Mouse (Mus musculus) mouse trophoblast stem cell (cell line): ENCODE data around the gene Disp1.

Experiments
- in situ Hi-C, 2 experiments: fragments of 300-500 bp; cut with MseI, MboI; formaldehyde crosslinking; loops; 2 replicates in 1 of 2; 3 replicates in 1 of 2; pipeline ENCODE4 v1.15.1; 2025

Gene Disp1

DNA sequence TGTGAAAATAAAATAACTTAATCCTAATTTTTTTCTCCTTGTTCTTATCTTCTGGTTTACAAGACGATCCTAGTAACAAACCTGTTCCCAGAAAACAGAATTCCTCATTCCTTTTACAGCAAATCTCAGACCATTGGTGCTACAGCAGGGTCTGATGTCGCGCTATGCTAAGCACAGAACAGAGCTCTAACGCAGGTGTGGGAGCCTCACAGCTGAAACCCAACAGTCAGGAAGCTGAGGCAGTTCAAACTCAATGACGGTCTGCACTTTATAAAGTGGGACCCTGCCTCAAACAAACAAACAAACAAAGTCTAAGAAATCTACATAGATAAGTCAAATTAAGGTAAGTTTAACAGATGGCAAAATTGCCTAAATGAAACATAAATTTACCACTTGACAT lies 20.4 kb downstream of the Disp1 start:
- in situ Hi-C loops: no loop called here

DNA sequence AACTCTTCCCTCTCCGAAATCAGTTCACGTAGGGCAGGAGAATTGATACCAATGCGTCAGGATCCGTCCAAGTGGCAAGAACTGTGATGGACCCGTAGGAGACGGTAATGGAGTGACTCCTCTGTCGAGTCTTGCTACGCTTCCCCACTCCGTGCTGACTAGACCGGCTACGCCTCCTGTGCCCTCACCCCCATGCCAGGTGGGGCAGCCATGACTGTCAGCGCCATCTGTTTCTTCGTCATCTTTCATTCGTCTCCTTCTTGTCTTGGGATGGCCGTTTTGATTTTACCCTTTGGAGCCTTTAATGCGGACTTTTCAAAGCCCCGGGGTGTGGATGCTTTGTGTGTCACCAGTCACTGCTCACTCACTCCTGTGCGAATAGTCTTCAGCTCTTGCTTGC lies 26.6 kb downstream of the Disp1 start:
- in situ Hi-C loops: no loop called here

DNA sequence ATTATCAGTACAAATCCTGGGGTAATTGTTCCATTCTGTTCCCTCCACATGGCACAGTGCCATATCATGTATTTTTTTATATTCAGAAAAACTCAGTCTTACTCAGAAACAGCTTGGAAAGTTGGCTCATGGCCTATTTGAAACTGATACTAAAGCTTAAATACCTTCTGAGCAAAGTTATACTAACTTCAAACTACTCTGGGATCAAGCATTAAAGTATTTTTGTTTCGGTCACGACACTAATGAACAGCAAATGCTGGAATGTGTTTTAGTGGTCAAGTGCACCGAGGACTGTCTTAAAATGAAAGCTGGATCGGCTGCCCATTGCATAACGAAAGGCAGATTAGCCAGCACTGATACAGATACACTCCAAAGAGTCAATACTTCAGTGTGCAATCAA lies 27.2 kb downstream of the Disp1 start:
- in situ Hi-C loops: no loop called here

DNA sequence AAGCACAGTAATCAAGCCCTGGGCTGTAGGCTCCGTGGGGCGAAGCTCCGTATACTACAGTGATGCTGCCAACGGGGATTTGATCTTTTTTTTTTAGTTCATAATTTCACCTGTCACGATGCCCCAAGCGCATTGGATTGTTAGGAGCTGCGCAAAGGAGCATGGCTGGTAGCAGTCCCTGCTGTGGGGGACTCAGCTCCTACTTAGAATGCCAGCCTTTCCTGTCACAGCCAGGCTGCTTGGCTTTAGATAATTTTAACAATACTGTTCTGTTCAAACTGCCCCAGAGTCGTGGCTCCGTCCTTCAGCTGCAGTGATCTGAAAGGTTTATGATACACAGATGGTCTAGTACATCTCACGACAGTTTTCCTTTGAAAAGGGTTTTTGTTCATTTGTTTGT lies 29.9 kb downstream of the Disp1 start:
- in situ Hi-C loops: no loop called here

DNA sequence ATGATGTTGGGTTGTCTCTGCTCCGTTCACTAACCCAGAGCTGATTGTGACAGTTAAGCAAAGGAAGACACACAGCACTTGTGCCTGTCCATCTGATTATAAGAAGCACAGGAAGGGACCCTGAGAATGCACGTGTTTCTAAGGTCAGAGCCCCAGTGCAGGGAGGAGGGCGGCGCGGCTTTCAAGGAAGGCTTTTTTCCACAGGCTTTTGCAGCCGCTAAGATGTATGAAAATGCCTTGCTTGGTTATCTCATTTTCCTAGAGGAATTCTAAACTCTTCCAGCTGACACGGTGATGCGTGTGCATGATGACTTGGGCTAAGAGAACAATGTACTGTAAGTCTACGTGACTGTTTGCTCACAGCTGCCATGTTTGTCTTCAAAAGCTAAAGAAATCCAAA lies 30.9 kb downstream of the Disp1 start:
- in situ Hi-C loops: no loop called here

DNA sequence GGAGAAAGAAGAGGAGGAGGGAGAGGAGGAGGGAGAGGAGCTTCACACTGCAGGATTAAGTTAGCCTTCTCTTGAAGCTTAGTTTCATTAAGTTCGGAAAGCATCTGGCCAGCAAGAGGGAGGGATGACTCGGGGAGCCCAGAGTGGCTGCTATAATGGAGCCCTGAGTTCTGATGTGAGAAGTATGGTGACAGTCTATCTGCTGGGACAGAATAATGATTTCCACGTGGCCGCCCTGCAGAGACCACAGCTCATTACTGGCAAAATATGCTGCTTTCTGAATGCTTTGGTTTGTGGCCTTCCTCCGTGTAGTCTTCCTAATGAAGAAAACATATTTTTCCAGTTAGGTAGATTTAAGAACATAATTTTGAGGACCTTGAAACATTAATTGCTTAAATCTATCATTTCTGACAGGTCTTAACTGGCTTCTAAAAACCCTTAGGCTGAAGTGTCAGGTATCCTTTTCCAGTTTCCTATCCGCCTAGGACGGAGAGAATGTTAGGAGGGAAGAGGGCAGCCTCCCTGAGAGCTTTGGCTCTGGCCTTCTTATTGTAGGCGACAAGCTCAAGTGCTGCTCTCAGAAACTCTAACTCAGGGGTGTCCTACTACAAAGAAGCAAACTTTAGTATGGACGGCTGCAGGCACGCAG lies 32.2 kb downstream of the Disp1 start:
- in situ Hi-C loops: no loop called here

DNA sequence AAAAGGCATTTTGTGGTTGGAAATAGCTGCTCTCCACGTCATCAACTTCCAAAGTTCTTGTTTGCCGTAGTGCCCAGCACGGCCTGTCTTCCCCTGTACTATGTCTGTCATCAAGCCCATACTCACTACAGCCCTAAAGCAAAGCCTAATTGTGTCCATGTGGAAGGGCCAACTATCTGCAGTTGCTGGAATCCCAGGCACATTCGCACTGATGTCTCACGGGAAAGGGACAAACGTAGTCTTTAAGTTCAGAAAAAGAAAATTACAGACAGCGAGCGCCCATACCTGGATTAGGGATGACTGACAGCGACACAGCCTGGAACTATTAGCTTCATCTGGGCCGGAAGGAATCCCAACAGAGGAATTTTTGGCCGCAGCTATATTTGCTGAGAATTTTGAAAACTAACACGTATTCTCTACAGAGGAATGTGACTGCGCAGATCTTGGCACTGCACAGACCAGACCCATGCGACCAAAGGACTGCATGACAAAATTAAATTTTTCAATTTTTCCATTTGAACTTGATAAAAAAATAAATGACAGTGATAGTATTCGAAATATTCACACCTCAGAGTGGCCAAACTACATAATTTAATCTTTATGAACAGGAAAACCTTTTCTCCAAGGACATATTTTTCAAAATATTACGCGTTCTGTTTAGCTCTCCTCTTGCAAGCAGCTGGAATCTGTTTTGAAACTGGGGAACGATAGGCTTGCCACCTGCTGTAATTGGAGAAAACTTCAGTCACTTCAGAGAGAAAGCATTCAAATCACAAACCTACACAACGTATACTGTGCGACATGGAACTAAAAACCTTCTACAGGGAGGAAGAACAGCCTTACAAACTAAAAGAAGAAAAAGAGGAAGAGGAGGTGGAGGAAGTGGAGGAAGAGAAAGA lies 33.0 kb downstream of the Disp1 start:
- in situ Hi-C loops: no loop called here

DNA sequence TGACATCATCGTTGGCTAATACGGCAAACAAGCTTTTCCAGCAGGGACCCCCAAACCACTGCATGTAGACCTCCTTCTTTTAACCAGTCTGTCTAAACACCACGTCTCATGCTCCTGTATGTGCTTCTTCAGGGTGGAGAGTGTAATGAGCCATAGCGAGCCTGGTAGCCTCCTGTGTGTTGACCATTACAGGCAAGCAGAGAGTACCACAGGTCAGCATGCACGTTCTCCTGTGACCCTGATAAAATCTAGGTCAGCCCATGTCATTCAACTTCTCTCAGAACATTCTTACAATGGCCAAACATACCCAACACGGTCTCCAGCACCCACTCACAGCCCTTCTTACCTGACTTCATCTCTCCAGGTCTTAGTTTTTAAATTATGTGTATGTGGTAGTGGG lies 35.8 kb downstream of the Disp1 start:
- in situ Hi-C loops: no loop called here

DNA sequence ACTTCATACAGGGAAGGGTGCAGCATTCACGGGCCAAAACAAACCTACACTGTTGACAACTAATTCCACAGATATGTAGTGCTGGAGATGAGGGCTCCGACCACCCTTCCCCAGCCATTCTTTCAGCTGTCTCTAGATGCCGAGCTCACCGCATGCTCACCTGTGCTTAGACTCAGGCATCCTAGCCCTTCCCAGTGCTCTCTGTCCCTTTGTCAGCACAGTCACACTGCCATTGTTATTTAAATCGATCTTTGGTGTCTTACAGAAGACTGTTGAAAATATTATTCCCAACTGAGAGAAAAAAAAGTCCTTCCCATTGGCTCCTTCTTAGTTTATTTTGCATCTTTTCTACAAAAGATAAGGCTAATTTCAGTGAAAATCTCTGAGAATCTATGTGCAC lies 36.6 kb downstream of the Disp1 start:
- in situ Hi-C loops: no loop called here

DNA sequence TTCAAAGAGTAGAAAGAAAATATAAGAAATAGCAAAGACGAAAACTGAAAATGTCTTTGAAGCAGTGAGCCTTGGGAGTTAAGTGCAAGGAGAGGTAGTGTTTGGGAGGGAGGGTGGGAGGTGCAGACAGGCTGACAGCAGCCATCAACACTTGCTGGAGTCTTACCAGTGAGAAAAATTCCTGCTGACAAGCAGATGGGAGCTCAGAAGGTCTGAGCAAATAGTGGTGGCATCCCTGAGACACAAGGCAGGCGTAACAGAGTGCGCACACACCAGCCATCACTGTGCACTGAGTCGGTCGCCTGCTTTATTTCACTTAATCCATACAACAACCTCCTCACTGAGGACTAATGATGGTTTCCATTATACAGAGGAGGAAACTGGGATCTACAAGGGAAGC lies 37.8 kb downstream of the Disp1 start:
- in situ Hi-C loops: no loop called here

DNA sequence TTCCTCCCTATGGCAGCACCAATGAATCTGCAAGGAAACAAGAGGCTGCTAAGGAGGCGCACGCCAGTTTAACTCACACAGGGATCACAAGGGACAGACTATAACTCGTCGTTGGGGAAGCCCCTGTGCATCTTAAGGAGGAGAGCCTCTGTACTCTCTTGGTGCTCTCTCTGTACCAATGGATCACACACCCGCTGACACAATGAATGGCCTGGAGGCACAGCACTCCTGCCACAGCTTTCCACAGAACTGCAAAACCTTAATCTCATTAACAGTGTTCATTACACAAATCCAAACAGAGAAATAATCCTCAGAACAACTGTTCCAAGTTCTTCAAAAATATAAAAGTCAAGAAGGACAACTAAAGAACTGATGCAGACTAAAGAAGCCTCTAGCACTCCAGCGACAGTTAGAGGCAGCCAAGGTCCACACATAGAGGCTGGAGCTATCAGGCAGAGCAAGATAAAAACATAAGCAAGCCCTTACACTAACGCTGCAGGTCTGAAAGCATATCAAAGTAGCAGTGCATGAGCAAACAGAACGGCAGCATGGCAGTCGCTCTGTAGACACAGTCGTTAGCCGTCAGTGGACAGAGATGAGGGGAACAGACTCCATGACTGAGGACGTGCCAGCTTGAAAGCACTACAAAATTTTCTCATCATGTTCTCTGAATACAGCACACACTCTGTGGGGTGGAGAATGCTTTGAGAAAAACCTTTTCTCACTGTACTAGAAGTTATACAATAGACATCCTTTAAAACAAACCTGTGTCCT lies 38.5 kb downstream of the Disp1 start:
- in situ Hi-C loops: no loop called here

DNA sequence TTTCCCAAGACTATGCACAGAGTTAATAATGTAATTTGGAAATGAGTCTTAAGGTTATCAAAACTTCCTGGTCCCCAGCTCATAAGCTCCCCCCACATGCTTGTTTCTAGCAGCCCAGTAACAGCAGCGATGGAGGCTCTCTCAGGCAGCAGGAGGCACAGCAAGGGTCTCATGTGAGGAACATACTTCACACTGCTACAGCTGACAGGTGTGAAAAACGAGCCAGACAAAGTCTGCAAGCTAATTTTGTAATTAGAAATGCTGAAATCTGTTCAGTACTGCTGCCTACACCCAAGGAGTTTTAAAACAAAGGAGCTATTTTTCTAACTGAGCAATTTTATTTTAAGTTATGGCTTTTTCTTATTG lies 40.3 kb downstream of the Disp1 start:
- in situ Hi-C loops: no loop called here

DNA sequence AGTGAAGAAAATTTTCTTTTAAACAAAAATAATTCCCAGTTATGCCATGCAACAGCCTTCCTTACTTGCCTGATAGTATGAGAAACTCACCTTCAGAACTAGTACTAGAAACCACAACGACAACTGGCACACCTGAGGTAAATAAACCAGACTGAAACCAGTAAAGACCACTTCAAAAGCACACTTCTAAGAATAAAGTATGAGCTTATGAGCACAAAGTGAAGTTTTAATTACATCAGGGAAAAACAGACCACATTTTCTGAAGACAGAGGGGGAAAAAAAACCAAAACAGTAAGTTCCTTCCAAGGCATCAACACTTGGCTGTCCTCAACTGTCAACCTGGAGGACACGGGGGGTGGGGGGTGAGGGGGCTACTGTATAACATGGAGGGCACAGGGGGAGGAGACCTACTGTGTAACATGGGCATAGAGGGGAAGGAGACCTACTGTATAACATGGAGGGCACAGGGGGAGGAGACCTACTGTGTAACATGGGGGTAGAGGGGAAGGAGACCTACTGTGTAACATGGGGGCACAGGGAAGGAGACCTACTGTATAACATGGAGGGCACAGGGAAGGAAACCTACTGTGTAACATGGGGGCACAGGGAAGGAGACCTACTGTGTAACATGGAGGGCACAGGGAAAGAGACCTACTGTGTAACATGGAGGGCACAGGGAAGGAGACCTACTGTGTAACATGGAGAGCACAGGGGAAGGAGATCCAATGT lies 40.9 kb downstream of the Disp1 start:
- in situ Hi-C loops: no loop called here

DNA sequence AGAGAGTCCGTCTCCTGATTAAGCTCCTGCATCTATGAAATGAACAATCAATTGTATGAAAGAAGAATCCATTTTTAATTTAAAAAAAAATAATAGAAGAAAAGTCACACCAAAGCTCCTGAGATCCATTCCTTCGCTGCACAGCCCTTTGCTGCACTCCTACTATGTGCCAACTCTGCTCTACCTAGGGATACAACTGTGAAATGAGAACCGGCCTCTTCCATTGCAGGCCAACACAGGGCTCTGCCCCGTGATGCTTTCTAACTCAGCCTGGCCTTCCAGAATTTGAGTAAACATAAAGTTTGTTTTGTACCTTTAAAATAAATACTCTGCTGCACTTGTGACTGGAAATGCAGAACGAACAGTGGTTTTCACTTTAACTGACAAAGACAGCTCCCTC lies 42.0 kb downstream of the Disp1 start:
- in situ Hi-C loops: no loop called here

DNA sequence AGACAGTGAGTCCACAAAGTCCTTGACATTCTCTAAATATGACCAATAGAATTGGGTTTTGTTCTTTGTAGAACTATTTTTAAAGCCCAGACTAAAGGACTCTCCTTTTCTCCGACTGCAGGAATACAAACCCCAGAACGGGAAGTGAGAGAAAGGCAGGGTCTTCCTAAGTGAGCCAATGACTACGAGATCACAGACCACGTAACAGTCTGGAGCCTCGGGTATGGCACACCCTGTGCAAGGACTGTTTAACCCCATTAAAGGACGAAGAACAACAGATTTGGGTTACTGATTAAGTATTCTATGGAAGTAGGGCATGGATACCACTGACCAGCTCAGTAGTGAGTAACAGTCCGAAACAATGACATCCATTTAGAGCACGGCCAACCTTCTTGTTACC lies 46.1 kb downstream of the Disp1 start:
- in situ Hi-C loops: no loop called here

DNA sequence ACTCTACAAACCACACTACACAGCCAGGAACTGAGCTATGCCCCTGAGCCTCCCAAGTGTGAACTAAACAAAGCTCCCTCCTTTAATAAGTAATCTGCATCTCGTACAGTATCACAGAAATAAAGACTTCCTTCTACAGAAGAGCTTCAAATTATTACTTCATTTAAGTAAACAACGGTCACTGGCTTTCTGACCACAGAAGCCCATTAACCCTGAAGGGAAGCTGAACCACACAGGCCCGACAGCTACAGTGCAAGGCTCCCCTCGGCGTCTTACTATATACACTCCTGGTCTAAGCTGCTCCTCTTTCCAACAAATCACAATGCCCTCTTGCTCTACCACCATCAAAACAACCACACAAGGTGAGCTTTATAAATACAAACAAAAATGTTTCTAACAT lies 50.2 kb downstream of the Disp1 start:
- in situ Hi-C loops: no loop called here

DNA sequence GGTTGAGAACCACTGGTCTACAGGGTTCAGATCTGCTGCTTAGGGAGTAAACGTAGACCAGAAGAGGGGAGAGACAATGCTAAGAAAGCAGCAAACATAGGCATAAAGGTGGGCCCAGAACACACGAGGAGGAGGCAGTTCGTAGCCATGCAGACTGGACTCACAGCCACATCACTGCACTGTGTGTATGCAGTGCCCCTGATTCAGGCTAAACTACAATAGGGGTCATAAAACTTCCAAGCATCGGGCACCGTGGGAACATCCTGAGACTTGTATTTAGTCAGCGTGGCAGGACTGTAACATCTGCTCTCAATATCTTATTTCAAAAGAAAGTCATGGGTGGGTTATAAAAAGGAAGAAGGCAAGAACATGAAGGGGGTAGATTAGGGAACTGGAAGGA lies 52.9 kb downstream of the Disp1 start:
- in situ Hi-C loops: no loop called here

DNA sequence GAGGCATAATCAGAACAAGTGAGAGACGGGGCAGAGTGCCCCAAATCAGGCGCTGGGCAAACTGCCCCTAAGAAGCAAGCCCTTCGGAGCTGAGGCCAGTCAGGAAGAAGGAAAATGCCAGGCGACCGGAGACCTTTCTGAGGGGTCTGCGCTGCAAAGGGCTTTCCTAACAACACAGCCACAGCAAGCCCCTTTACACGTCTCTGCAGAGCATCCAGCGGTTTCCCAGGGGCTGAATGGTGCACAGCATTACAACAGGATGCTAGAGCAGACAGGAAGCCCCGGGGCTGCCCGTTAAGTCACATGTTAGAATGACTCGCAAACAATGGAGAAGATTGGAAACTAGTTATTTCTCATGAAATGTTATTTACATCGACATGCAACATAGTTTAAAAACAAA lies 53.5 kb downstream of the Disp1 start:
- in situ Hi-C loops: no loop called here

DNA sequence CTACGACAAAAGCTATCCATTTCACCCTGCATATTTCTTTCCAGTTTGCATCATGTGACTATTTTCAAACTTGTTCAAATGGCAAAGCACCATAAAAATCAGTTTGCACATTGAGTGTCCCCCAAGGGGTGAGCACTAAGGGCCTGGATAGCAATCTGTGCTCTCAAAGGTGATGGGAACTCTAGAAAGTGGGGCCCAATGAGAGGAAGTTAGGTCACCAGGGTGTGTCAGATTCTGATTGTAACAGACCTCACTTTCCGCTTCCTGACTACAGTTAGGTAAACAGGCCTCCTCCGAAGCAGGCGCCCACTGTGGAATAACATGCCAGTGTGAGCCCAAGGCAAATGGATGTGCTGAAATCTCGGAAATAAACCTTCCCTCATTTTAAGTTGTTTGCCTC lies 54.6 kb downstream of the Disp1 start:
- in situ Hi-C loops: no loop called here

DNA sequence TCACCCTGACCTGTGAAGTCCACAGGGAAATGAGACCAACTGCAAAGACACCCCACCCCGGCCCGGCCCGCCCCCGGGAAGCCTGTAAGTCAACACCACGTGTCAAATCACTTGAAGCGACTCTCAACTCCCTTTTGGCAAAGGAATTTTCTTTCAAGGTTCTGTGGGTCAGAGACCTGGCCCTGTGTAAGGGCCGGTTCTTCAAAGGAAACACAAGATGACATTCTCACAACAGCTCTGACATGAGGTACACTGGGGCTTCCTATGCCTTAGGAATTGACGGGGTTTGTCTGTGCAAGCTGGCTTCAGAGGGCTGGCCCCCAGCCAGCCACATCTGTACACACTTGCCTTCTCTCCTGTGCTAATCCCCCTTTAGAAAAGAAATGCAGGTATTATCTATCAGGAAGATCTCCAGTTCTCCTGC lies 56.7 kb downstream of the Disp1 start:
- in situ Hi-C loops: no loop called here

DNA sequence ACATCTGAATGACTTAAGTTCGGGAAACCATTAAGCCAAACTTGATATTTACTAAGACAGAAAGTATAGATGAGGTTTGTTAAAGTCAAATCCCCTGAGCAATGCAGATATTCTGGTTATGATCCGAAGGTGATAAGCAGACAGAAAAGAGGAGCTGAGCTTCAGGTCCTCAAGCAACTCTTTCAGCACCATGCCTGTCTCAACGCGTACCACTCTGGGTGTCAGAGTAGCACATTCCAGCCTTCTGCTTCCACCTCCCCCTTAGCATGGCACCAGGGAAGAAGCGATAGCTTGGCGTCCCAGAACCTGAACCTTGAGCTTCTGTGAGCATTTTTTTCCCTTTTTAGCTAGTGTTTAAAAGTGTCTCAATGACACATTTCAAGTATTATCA lies 57.1 kb downstream of the Disp1 start:
- in situ Hi-C loops: no loop called here
